24 mouse cellular contexts compared by ENCODE assay signal in the genomic region with DNA sequence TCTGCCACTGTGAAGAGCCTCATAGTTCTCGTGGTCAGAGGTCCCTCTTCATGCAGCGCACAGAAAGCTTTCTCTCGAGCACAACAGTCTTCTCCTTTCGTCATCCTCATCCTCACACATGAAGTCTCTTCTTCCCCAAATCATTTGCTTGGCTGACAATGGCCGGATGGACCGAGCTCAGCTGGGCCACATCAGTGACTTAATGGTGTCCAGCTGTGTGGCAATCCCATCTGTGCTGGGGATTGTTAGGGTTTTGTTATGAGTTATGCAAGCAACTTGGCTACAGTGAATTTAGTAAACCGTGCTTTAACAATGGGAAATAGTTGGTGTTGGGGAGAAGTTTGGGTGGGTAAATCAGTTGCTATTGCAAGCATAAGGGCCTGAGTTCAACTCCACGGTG.
A peak's percentile ranks its signal among the peaks of the same experiment; 100 is the strongest.
DNase-seq lines count a peak whose midpoint lies in the region; ATAC-seq and TF ChIP-seq lines count a peak whose summit lies in the region.
"Had no signal": no experiment of that assay in that cellular context is flagged by ENCODE, and none has a peak within 500 bp of the region (broad histone marks: within the 10 kb centered on the region; RNA-seq: fewer than 3 reads in every experiment).

No protein-coding gene starts in this region.

- no peaks in the 10 kb centered on the region for H3K4me1 ChIP-seq in heart, embryonic 12.5 days (replicated peaks)
- H3K4me1 ChIP-seq in lung, embryonic 14.5 days (ENCODE audit: insufficient read depth) = no peaks in the 10 kb centered on the region
- H3K4me1 ChIP-seq: kidney, embryonic 15.5 days; limb, embryonic 13.5 days; liver, embryonic 12.5 days; lung, embryonic 15.5 days; neural tube, embryonic 12.5 days had no signal

- intact Hi-C loops in heart, postnatal 10 days (cut with DNase I) = no loop called here

- H3K27me3 ChIP-seq in heart, embryonic 12.5 days (replicated peaks) = 0 out of 2 replicates have a peak, but pooled peaks cover 5% of the 10 kb centered on the region
- H3K27me3 ChIP-seq in lung, embryonic 14.5 days (ENCODE audit: insufficient read depth, low read length) = no peaks in the 10 kb centered on the region
- H3K27me3 ChIP-seq: forebrain, embryonic 13.5 days; hindbrain, embryonic 12.5 days; kidney, embryonic 15.5 days; liver, embryonic 12.5 days; lung, embryonic 15.5 days; midbrain, embryonic 15.5 days; neural tube, embryonic 12.5 days; Patski had no signal

- no peak overlapping the region for H3K4me3 ChIP-seq in heart, embryonic 12.5 days
- H3K4me3 ChIP-seq in lung, embryonic 14.5 days (ENCODE audit: low read depth, low read length) = no peak overlapping the region
- H3K4me3 ChIP-seq: forebrain, embryonic 13.5 days; hindbrain, embryonic 12.5 days; kidney, embryonic 15.5 days; limb, embryonic 13.5 days; liver, embryonic 12.5 days; lung, embryonic 15.5 days; midbrain, embryonic 15.5 days; neural tube, embryonic 12.5 days had no signal

- no peaks in the 10 kb centered on the region for H3K9me3 ChIP-seq in heart, embryonic 12.5 days (replicated peaks)
- H3K9me3 ChIP-seq in lung, embryonic 14.5 days (ENCODE audit: low read depth, low read length) = no peaks in the 10 kb centered on the region
- H3K9me3 ChIP-seq: forebrain, embryonic 13.5 days; hindbrain, embryonic 12.5 days; kidney, embryonic 15.5 days; limb, embryonic 13.5 days; liver, embryonic 12.5 days; lung, embryonic 15.5 days; midbrain, embryonic 15.5 days; neural tube, embryonic 12.5 days had no signal

- TF ChIP-seq CTCF in lung, embryonic 14.5 days (IDR thresholded peaks at IDR 0.05; ENCODE audit: low read depth) = no peak

- no peak overlapping the region for H3K9ac ChIP-seq in heart, embryonic 12.5 days
- H3K9ac ChIP-seq in lung, embryonic 14.5 days = no peak overlapping the region
- H3K9ac ChIP-seq: forebrain, embryonic 13.5 days; hindbrain, embryonic 12.5 days; kidney, embryonic 15.5 days; limb, embryonic 13.5 days; liver, embryonic 12.5 days; lung, embryonic 15.5 days; midbrain, embryonic 15.5 days; neural tube, embryonic 12.5 days had no signal

- no peak overlapping the region for H3K27ac ChIP-seq in heart, embryonic 12.5 days (ENCODE audit: poor library complexity, severe bottlenecking)
- H3K27ac ChIP-seq in lung, embryonic 14.5 days (ENCODE audit: low read depth) = no peak overlapping the region
- H3K27ac ChIP-seq: forebrain, embryonic 13.5 days; hindbrain, embryonic 12.5 days; kidney, embryonic 15.5 days; limb, embryonic 13.5 days; liver, embryonic 12.5 days; lung, embryonic 15.5 days; midbrain, embryonic 15.5 days; neural tube, embryonic 12.5 days had no signal

- no peak overlapping the region for H3K4me2 ChIP-seq in heart, embryonic 12.5 days
- H3K4me2 ChIP-seq in lung, embryonic 14.5 days = no peak overlapping the region
- H3K4me2 ChIP-seq: forebrain, embryonic 13.5 days; hindbrain, embryonic 12.5 days; kidney, embryonic 15.5 days; limb, embryonic 13.5 days; liver, embryonic 12.5 days; lung, embryonic 15.5 days; midbrain, embryonic 15.5 days; neural tube, embryonic 12.5 days had no signal

- no peak for ATAC-seq in heart, embryonic 12.5 days (ENCODE audit: insufficient number of reproducible peaks, low FRiP score)
- ATAC-seq in lung, embryonic 14.5 days (ENCODE audit: insufficient read depth) = no peak
- ATAC-seq: forebrain, embryonic 13.5 days; liver, embryonic 12.5 days; midbrain, embryonic 15.5 days; Patski had no signal

- H3K36me3 ChIP-seq in heart, embryonic 12.5 days = no peaks in the 10 kb centered on the region
- H3K36me3 ChIP-seq in lung, embryonic 14.5 days (ENCODE audit: insufficient read depth) = no peaks in the 10 kb centered on the region
- H3K36me3 ChIP-seq: hindbrain, embryonic 12.5 days; kidney, embryonic 15.5 days; limb, embryonic 13.5 days; liver, embryonic 12.5 days; lung, embryonic 15.5 days; midbrain, embryonic 15.5 days; neural tube, embryonic 12.5 days had no signal

- DNase-seq in heart, adult 18-20 months = peak; percentile 33 to 62
- DNase-seq in heart, postnatal 10 days = peak; percentile 14 to 19
- DNase-seq in lung, embryonic 14.5 days = peak; percentile 20
- peak; percentile 6 for DNase-seq in lung, postnatal 36 days
- DNase-seq in urinary bladder, postnatal 25 days (ENCODE audit: low spot score) = no peak
- no peak for DNase-seq in adrenal gland, adult (ENCODE audit: inconsistent age in 2 of 2, low spot score in 1 of 2)
- DNase-seq: adrenal gland, adult 8-10 months; cerebellum, adult 18-20 months; cerebellum, postnatal 25 days; gastrocnemius, postnatal 14 days; kidney, adult 11 months; kidney, postnatal 36 days; retina, postnatal 1 day; thymus, postnatal 14 days had no signal

- WGBS in heart, embryonic 12.5 days = 85% methylated on average over 8 of the region's 8 CpGs
- WGBS in lung, embryonic 14.5 days = 71% methylated on average over 8 of the region's 8 CpGs

Comparison
In these comparisons a context has a peak if more than half of its experiments do, and no peak if none do; other contexts are left out.
1. DNase-seq: peak in heart, adult 18-20 months (2 of 2), heart, postnatal 10 days (2 of 2), lung, embryonic 14.5 days (single experiment) and lung, postnatal 36 days (single experiment); none in urinary bladder, postnatal 25 days (single experiment) and adrenal gland, adult (0 of 2).